ENCODE assay signal across 8 mouse cellular contexts in genomic region chr17:25773549-25774120, GRCm38 (mm10). TPM values are rescaled to one million over a fixed set of nuclear protein-coding genes. Genes with fewer than 3 reads are reported as not detected.
DNase-seq lines count a peak whose midpoint lies in the region; ATAC-seq lines count a peak whose summit lies in the region.

Gene Narfl, plus strand, starts transcription at chr17:25773776.

- peaks cover 7% of the 10 kb centered on the region; the same call in 1 of the 2 replicates for H3K36me3 ChIP-seq in forebrain, embryonic 14.5 days (ENCODE audit: control insufficient read depth, insufficient read depth, low read length)
- 0 out of 2 replicates have a peak, but pooled peaks cover 3% of the 10 kb centered on the region for H3K36me3 ChIP-seq in neural tube, embryonic 15.5 days

- H3K27ac ChIP-seq in forebrain, embryonic 14.5 days (ENCODE audit: low read depth, low read length), result no peak within 1 kb of the TSS
- peak within 1 kb of the TSS; percentile 46; the same call in 1 of the 2 replicates for H3K27ac ChIP-seq in neural tube, embryonic 15.5 days (replicated peaks)

- H3K27me3 ChIP-seq in forebrain, embryonic 14.5 days (replicated peaks; ENCODE audit: control insufficient read depth, insufficient read depth, low read length), result no peaks in the 10 kb centered on the region
- peaks cover 6% of the 10 kb centered on the region; the same call in 1 of the 2 replicates for H3K27me3 ChIP-seq in neural tube, embryonic 15.5 days (replicated peaks)

- DNase-seq in ES-CJ7 (ENCODE audit: low read depth, low spot score), result peak; percentile 99
- DNase-seq in cerebellum, adult 11 months, result peak; percentile 97
- DNase-seq in forebrain, embryonic 14.5 days (ENCODE audit: low spot score), result peak; percentile 99
- peak; percentile 98 for DNase-seq in heart, postnatal 14 days
- peak; percentile 99 for DNase-seq in layer of hippocampus, adult 11-12 months (ENCODE audit: low spot score)
- peak; percentile 95 to 96 for DNase-seq in lung, adult 18-20 months
- peak; percentile 94 for DNase-seq in testis, postnatal 14 days (ENCODE audit: low spot score)

- ATAC-seq in forebrain, embryonic 14.5 days, result peak; percentile 91
- peak; percentile 89 for ATAC-seq in neural tube, embryonic 15.5 days (ENCODE audit: low FRiP score)

- no peaks in the 10 kb centered on the region for H3K9me3 ChIP-seq in forebrain, embryonic 14.5 days (replicated peaks; ENCODE audit: control insufficient read depth, low read length)
- no peaks in the 10 kb centered on the region for H3K9me3 ChIP-seq in neural tube, embryonic 15.5 days (replicated peaks)

- WGBS in forebrain, embryonic 14.5 days, result 0% methylated on average over 37 of the region's 37 CpGs
- WGBS in neural tube, embryonic 15.5 days, result under 1% methylated on average over 37 of the region's 37 CpGs

- peak within 1 kb of the TSS; percentile 79 for H3K9ac ChIP-seq in forebrain, embryonic 14.5 days (ENCODE audit: low read length)
- peak within 1 kb of the TSS; percentile 86 for H3K9ac ChIP-seq in neural tube, embryonic 15.5 days (replicated peaks)

- intact Hi-C loops in heart, postnatal 14 days (cut with DNase I), result loop anchor here (1.0 to 5.0 kb wide), 2 partner anchors 28 to 94 kb away; partner anchors contain the start of gene Mcrip2

- peaks cover 6% of the 10 kb centered on the region for H3K4me1 ChIP-seq in forebrain, embryonic 14.5 days (ENCODE audit: control insufficient read depth, insufficient read depth, low read length)
- peaks cover 21% of the 10 kb centered on the region for H3K4me1 ChIP-seq in neural tube, embryonic 15.5 days

- peak within 1 kb of the TSS; percentile 66 for H3K4me3 ChIP-seq in forebrain, embryonic 14.5 days (ENCODE audit: low read depth, low read length)
- peak within 1 kb of the TSS; percentile 80 for H3K4me3 ChIP-seq in neural tube, embryonic 15.5 days (replicated peaks)

- peak within 1 kb of the TSS; percentile 77 for H3K4me2 ChIP-seq in forebrain, embryonic 14.5 days (ENCODE audit: low read length)
- peak within 1 kb of the TSS; percentile 73 for H3K4me2 ChIP-seq in neural tube, embryonic 15.5 days

RNA-seq across cellular contexts. Expression of gene Narfl, which starts in this region (rescaled TPM):
- 30.2 and 32.0 TPM in 2 replicates for polyA plus RNA-seq in forebrain, embryonic 14.5 days (2014; fragmentation: Nextera tagmentation; extraction: Ambion mirVana)
- 10 to 100 TPM; 44.8 TPM for total RNA-seq in heart, postnatal 14 days (2021)
- 26.6 and 30.6 TPM in 2 replicates for polyA plus RNA-seq in neural tube, embryonic 15.5 days (2015; fragmentation: Nextera tagmentation; extraction: Ambion mirVana)
